Mouse (Mus musculus) liver, postnatal 0 days (tissue): ENCODE data around the gene Sgpp2. TPM values are rescaled to one million over a fixed set of nuclear protein-coding genes. Genes with fewer than 3 reads are reported as not detected.

ENCODE experiments used
- ATAC-seq: fragments of 200-750 bp; cut with Nextera tagmentation; 2 replicates; pipeline ENCODE4 v1.8.0; 2017; ENCODE audit warnings: mild to moderate bottlenecking, moderate library complexity
- DNase-seq: peaks from one replicate; pipeline ENCODE4 v3.0.0-alpha.2; 2016
- H3K27ac ChIP-seq: fragments of 300-500 bp; sonication (generic); 2 replicates; pipeline ENCODE4 v1.5.1; 2014; ENCODE audit warnings: antibody characterized with exemption, moderate library complexity, mild to moderate bottlenecking, low read depth
- H3K27me3 ChIP-seq: fragments of 300-500 bp; sonication (generic); 2 replicates; pipeline ENCODE4 v1.6.1; 2014; ENCODE audit warnings: low read length, control low read depth, mixed read lengths; ENCODE audit not compliant: insufficient read depth
- H3K36me3 ChIP-seq: fragments of 300-500 bp; sonication (generic); replicated peaks from 2 replicates; pipeline ENCODE4 v1.6.1; 2014; ENCODE audit warnings: mild to moderate bottlenecking, control low read depth, low read length, moderate library complexity, mixed read lengths; ENCODE audit not compliant: insufficient read depth
- H3K4me1 ChIP-seq: fragments of 300-500 bp; sonication (generic); 2 replicates; pipeline ENCODE4 v1.6.1; 2014; ENCODE audit warnings: antibody characterized with exemption, mild to moderate bottlenecking, control low read depth; ENCODE audit not compliant: insufficient read depth
- H3K4me2 ChIP-seq: fragments of 300-500 bp; sonication (generic); 2 replicates; pipeline ENCODE4 v1.6.1; 2014; ENCODE audit warnings: low read depth, mild to moderate bottlenecking, low read length, moderate library complexity, mixed read lengths
- H3K4me3 ChIP-seq: fragments of 300-500 bp; sonication (generic); 2 replicates; pipeline ENCODE4 v1.5.1; 2014; ENCODE audit warnings: low read depth, low read length
- H3K9ac ChIP-seq: fragments of 300-500 bp; sonication (generic); replicated peaks from 2 replicates; pipeline ENCODE4 v1.6.1; 2014; ENCODE audit warnings: mild to moderate bottlenecking, moderate library complexity
- H3K9me3 ChIP-seq: fragments of 300-500 bp; sonication (generic); 2 replicates; pipeline ENCODE4 v1.6.1; 2016; ENCODE audit warnings: mild to moderate bottlenecking, control low read depth, low read length, mixed read lengths
- CTCF ChIP-seq: sonication (generic); IDR thresholded peaks from 2 replicates; pipeline ENCODE4 v1.5.1; 2016; ENCODE audit warnings: antibody characterized with exemption, low read depth
- EP300 ChIP-seq: IDR thresholded peaks from 2 replicates; pipeline ENCODE4 v1.6.1; 2016; ENCODE audit warnings: antibody characterized with exemption, low read depth, mild to moderate bottlenecking
- WGBS: fragments of 180-500 bp; shearing (Covaris S2); extraction: QIAGEN DNeasy Blood & Tissue Kit; methylation state at CpG from one replicate; pipeline ENCODE4 v1.1.7; 2014; ENCODE audit not compliant: insufficient replicate concordance; 5-methylcytosine and 5-hydroxymethylcytosine counted together
- polyA plus RNA-seq: library from polyadenylated mRNA; unstranded; fragments of >200 nt; fragmentation: Nextera tagmentation; extraction: Ambion mirVana; gene quantifications from 2 replicates; pipeline ENCODE4 v1.2.1, GENCODE M21; 2015

The Sgpp2 gene
- polyA plus RNA-seq, result 0.09 and 0.14 TPM in 2 replicates

DNA sequence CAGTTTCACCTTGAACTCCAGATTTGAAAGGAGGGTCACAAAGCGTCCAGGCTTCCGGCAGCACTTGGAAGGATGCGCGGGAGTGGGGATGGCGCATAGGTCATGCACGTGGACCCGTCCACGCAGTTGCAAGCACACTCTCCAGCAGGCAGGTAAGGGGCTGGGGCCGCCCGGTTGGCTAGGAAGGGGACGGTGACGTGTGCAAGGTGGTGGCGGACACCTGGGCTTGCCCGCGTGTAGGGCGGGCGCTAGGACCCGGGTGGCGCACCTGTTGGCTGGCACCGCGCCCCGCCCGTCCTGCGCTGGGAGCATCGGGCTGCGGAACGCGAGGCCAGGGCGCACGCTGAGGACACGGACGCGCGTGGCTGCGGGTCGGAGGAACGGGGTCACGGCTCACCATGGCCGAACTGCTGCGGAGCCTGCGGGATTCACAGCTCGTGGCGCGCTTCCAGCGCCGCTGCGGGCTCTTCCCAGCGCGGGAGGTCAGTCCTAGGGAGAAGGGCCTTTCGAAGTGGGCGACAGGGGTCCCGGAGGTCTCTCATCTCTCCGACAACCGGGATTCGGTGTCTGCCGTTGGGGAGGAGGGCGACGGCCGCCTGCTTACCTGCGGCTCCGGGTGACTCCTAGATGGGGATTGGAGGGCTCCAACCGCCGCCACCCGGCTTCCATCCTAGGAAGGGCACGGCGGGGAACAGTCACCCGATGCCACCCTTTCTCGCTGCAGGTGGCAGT, at the start of gene Sgpp2:
Sgpp2 (plus strand) TSS at position 325 of the 732 bp plus-strand sequence.
- ATAC-seq, result peak; percentile 62; the same call in 1 of the 2 replicates
- no peak within 1 kb of the TSS for H3K9ac ChIP-seq

DNA sequence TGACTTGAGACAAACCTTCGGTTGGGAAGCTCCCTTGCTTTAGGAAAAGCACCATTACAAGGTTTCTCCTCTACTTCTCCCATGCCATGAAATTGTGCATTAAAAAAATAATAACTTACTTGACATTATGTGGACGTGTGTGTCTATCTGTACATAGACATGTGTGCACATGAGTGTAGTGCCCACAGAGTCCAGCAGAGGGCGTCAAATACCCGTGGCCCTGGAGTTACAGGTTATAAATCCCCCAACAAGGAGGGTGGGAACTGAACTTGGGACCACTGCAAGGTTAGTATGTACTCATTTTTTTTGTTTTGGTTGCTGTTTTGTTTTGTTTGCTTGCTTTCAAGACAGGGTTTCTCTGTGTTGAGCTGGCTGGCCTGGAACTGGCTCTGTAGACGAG, 42.6 kb upstream of the Sgpp2 start:
- Histone ChIP-seq H3K4me2 (no peak overlapping the region), H3K4me3 (no peak overlapping the region), H3K4me1 (no peaks in the 10 kb centered on the region), H3K27me3 (no peaks in the 10 kb centered on the region), H3K9me3 (no peaks in the 10 kb centered on the region), H3K36me3 (no peaks in the 10 kb centered on the region), H3K9ac (no peak overlapping the region), H3K27ac (no peak overlapping the region)
- DNase-seq (no peak), ATAC-seq (no peak)
- TF ChIP-seq CTCF (peak; percentile 25; the same call in 1 of the 2 replicates), EP300 (no peak)
- WGBS, result 49% methylated on average over 5 of the region's 5 CpGs

More for the DNA sequence above, at the start of gene Sgpp2:
- Histone ChIP-seq H3K27ac (no peak within 1 kb of the TSS), H3K9me3 (no peaks in the 10 kb centered on the region), H3K27me3 (peaks cover 28% of the 10 kb centered on the region), H3K4me2 (peak within 1 kb of the TSS; percentile 66), H3K36me3 (no peaks in the 10 kb centered on the region), H3K4me1 (no peaks in the 10 kb centered on the region), H3K4me3 (peak within 1 kb of the TSS; percentile 44)
- TF ChIP-seq CTCF, result no peak
- no peak for TF ChIP-seq EP300
- WGBS, result 2% methylated on average over 66 of the region's 68 CpGs
- DNase-seq, result peak; percentile 50

DNA sequence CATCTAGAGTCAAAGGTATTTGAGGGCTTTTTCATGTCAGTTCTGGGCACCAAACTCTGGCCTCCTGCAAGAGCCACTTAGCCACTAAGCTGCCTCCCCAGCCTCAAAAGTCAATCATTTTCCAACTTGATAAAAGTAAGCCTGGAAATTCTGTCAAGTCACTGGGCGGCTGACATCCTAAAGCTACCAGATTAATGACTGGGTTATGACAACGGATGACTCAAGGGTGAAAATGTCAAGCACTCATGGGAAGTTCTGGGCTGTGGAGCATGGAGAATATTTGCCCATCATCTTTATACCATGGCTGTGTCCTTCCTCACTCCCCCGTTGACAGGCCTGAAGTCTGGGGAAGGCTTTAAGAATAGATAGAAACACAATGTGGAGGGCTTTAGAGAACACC, 37.2 kb upstream of the Sgpp2 start:
- WGBS, result 59% methylated on average over 3 of the region's 3 CpGs
- no peak for TF ChIP-seq EP300
- TF ChIP-seq CTCF, result no peak
- Histone ChIP-seq H3K27ac (no peak overlapping the region), H3K36me3 (no peaks in the 10 kb centered on the region), H3K4me1 (no peaks in the 10 kb centered on the region), H3K27me3 (no peaks in the 10 kb centered on the region), H3K4me3 (no peak overlapping the region), H3K9ac (no peak overlapping the region), H3K9me3 (no peaks in the 10 kb centered on the region), H3K4me2 (no peak overlapping the region)
- no peak for DNase-seq
- ATAC-seq, result no peak

DNA sequence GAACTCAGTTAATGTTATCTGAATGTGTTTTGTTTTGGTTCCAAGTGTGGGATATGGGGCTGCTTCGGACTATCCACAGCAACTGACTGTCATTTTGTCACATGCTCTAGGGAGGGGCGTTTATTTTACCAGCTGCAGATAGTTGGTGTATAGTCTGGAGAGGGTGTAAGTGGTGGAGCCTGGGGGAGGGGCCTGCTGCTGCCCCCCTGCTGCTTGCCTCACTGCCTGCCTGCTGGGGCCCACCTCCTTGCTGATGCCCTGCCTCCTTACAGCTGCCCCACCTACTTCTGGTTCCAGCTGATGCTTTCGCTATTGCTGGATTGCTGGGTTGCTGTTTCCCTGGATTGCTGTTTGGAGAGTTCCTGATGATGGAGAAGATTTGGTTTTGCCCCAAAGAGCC, 31.0 kb upstream of the Sgpp2 start:
- Histone ChIP-seq H3K27me3 (no peaks in the 10 kb centered on the region), H3K9ac (no peak overlapping the region), H3K36me3 (no peaks in the 10 kb centered on the region), H3K27ac (no peak overlapping the region), H3K4me3 (no peak overlapping the region), H3K9me3 (no peaks in the 10 kb centered on the region), H3K4me1 (no peaks in the 10 kb centered on the region), H3K4me2 (no peak overlapping the region)
- no peak for ATAC-seq
- no peak for DNase-seq
- 33% methylated on average over 3 of the region's 3 CpGs for WGBS
- TF ChIP-seq EP300 (no peak), CTCF (no peak)

DNA sequence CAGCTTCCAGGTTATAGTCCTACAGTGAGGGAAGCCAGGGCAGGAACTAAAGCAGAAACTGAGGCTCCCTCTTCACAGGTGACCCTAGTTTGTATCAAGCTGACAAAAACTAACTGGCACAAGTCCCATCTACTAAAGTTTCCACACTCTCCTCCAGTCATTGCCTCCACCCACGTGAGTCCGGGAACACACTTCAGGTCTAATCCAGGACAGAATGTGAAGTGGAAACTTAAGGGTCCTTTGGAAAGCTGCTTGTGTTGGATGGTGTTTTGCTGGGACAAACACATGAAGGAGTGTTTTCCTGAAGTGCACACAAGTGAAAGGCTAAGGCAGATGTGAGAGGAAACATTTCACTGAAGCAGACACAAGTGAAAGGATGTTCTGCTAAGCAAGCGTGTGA, 17.7 kb upstream of the Sgpp2 start:
- TF ChIP-seq CTCF (no peak), EP300 (no peak)
- no peak for ATAC-seq
- 65% methylated on average over 3 of the region's 3 CpGs for WGBS

DNA sequence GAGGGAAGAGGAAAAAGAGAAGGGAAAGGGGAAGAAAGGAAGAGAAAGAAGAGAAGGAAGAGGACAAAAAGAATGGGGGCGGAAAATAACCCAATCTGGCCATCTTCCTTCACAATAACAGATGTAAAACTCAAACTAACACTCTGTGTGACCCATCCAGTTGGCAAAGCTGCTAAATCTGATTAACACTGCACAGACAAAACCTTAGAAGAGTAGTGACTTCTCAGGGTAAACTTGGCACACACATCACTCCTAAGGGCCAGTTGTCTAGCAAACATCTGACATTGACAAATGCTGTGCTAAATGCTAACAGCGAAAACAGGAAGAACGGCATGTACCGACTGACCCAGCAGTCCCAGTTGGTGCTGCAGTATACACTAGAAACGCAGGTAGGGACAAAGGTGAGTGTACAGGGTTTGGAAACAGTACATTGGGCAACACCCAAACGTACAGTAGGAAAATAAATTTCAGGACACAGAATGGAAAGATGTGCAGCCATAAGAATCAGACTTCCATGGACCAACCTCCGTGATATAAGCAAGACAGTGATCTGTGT, 10.4 kb upstream of the Sgpp2 start:
- Histone ChIP-seq H3K27me3 (no peaks in the 10 kb centered on the region), H3K36me3 (no peaks in the 10 kb centered on the region)

More for the DNA sequence above, 17.7 kb upstream of the Sgpp2 start:
- no peak overlapping the region for H3K27ac ChIP-seq
- H3K9ac ChIP-seq, result no peak overlapping the region
- no peak overlapping the region for H3K4me2 ChIP-seq
- no peak overlapping the region for H3K4me3 ChIP-seq
- no peaks in the 10 kb centered on the region for H3K36me3 ChIP-seq
- H3K9me3 ChIP-seq, result no peaks in the 10 kb centered on the region
- H3K27me3 ChIP-seq, result no peaks in the 10 kb centered on the region
- DNase-seq, result no peak
- no peaks in the 10 kb centered on the region for H3K4me1 ChIP-seq

More for the DNA sequence above, 10.4 kb upstream of the Sgpp2 start:
- Histone ChIP-seq H3K4me2 (no peak overlapping the region), H3K9me3 (no peaks in the 10 kb centered on the region), H3K27ac (peak overlapping the region; percentile 64), H3K9ac (no peak overlapping the region), H3K4me1 (no peaks in the 10 kb centered on the region), H3K4me3 (no peak overlapping the region)
- ATAC-seq (peak; percentile 97), DNase-seq (peak; percentile 27)
- no peak for TF ChIP-seq CTCF
- peak; percentile 70; the same call in 1 of the 2 replicates for TF ChIP-seq EP300
- WGBS, result 48% methylated on average over 7 of the region's 7 CpGs
